Mouse (Mus musculus) forebrain, postnatal 0 days (tissue): ENCODE results near the gene Etfbkmt. TPM values are rescaled to one million over a fixed set of nuclear protein-coding genes. Genes with fewer than 3 reads are reported as not detected.
"Not testable (repeated sequence)": the region's sequence is repeated elsewhere in the genome, so short reads cannot be mapped to it uniquely, and the experiment has no call there.

ENCODE experiments used
- ATAC-seq: fragments of 200-750 bp; cut with Nextera tagmentation; 2 replicates; pipeline ENCODE4 v1.8.0; 2017; ENCODE audit warnings: mild to moderate bottlenecking, moderate library complexity
- DNase-seq: peaks from one replicate; pipeline ENCODE4 v3.0.0-alpha.2; 2015
- H3K27ac ChIP-seq: fragments of 300-500 bp; sonication (generic); 2 replicates; pipeline ENCODE4 v1.5.1; 2014; ENCODE audit warnings: low read depth, mild to moderate bottlenecking, antibody characterized with exemption, low read length, moderate library complexity, mixed read lengths
- H3K27me3 ChIP-seq: fragments of 300-500 bp; sonication (generic); 2 replicates; pipeline ENCODE4 v1.6.1; 2014; ENCODE audit warnings: mild to moderate bottlenecking, low read length, mixed read lengths; ENCODE audit not compliant: insufficient read depth
- H3K36me3 ChIP-seq: fragments of 300-500 bp; sonication (generic); 2 replicates; pipeline ENCODE4 v1.6.1; 2014; ENCODE audit warnings: mild to moderate bottlenecking, moderate library complexity; ENCODE audit not compliant: insufficient read depth
- H3K4me1 ChIP-seq: fragments of 300-500 bp; sonication (generic); 2 replicates; pipeline ENCODE4 v1.6.1; 2014; ENCODE audit warnings: antibody characterized with exemption; ENCODE audit not compliant: insufficient read depth
- H3K4me2 ChIP-seq: fragments of 300-500 bp; sonication (generic); 2 replicates; pipeline ENCODE4 v1.6.1; 2014; ENCODE audit warnings: low read depth, mild to moderate bottlenecking, moderate library complexity
- H3K4me3 ChIP-seq: fragments of 300-500 bp; sonication (generic); 2 replicates; pipeline ENCODE4 v1.5.1; 2014; ENCODE audit warnings: low read depth, low read length, mixed read lengths
- H3K9ac ChIP-seq: fragments of 300-500 bp; sonication (generic); 2 replicates; pipeline ENCODE4 v1.6.1; 2014; ENCODE audit warnings: mild to moderate bottlenecking
- H3K9me3 ChIP-seq: fragments of 300-500 bp; sonication (generic); 2 replicates; pipeline ENCODE4 v1.6.1; 2016; ENCODE audit warnings: low read length
- CTCF ChIP-seq: sonication (generic); IDR thresholded peaks from 2 replicates; pipeline ENCODE4 v1.5.1; 2016; ENCODE audit warnings: antibody characterized with exemption, control low read depth, low read depth
- WGBS: fragments of 180-500 bp; shearing (Covaris S2); extraction: QIAGEN DNeasy Blood & Tissue Kit; methylation state at CpG from one replicate; pipeline ENCODE4 v1.1.7; 2014; 5-methylcytosine and 5-hydroxymethylcytosine counted together
- polyA plus RNA-seq: library from polyadenylated mRNA; unstranded; fragments of >200 nt; fragmentation: Nextera tagmentation; extraction: Ambion mirVana; gene quantifications from 2 replicates; pipeline ENCODE4 v1.2.1, GENCODE M21; 2015
- total RNA-seq: library from RNA; depleted of rRNA; stranded (reverse); fragments of >200 nt; gene quantifications from 2 replicates; pipeline ENCODE4 v1.2.3, GENCODE M21; 2014

Gene Etfbkmt
- total and polyA plus RNA-seq, 2 experiments from 2014 or later: 4.4 to 6.9 TPM

- Histone ChIP-seq H3K9me3 (no peaks in the 10 kb centered on the region), H3K27ac (no peak overlapping the region), H3K27me3 (no peaks in the 10 kb centered on the region), H3K4me3 (peak overlapping the region; percentile 72), H3K36me3 (peaks cover 4% of the 10 kb centered on the region; the same call in 1 of the 2 replicates), H3K4me2 (peak overlapping the region; percentile 56), H3K9ac (0 out of 2 replicates have a peak overlapping the region, but pooled peaks have one; percentile 19), H3K4me1 (peaks cover 9% of the 10 kb centered on the region)
- WGBS: 54% methylated on average over 1 of the region's 1 CpGs
- no peak for DNase-seq
- no peak for TF ChIP-seq CTCF
- no peak for ATAC-seq
Measured at GRCm38 (mm10) chr6:149187371-149187770, 47.7 kb downstream of the Etfbkmt start.

GRCm38 (mm10) chr6:149188041-149188924 lies 48.6 kb downstream of the Etfbkmt start, which contains the start of gene Amn1:
Gene Amn1 (minus strand): TSS chr6:149188712.
- Histone ChIP-seq H3K27ac (peak within 1 kb of the TSS; percentile 92), H3K36me3 (no peaks in the 10 kb centered on the region), H3K4me2 (peak within 1 kb of the TSS; percentile 68), H3K4me1 (peaks cover 9% of the 10 kb centered on the region), H3K9me3 (no peaks in the 10 kb centered on the region), H3K9ac (peak within 1 kb of the TSS; percentile 93), H3K4me3 (peak within 1 kb of the TSS; percentile 72), H3K27me3 (no peaks in the 10 kb centered on the region)
- peak; percentile 100 for ATAC-seq
- WGBS: under 1% methylated on average over 34 of the region's 34 CpGs
- DNase-seq: peak; percentile 98
- TF ChIP-seq CTCF: peak; percentile 44

GRCm38 (mm10) chr6:149188925-149189257 lies 49.2 kb downstream of the Etfbkmt start:
- H3K9me3 ChIP-seq: no peaks in the 10 kb centered on the region
- 37% methylated on average over 8 of the region's 8 CpGs for WGBS
- peak overlapping the region; percentile 92 for H3K27ac ChIP-seq
- H3K4me1 ChIP-seq: peaks cover 9% of the 10 kb centered on the region
- H3K36me3 ChIP-seq: no peaks in the 10 kb centered on the region
- H3K4me2 ChIP-seq: peak overlapping the region; percentile 68
- H3K27me3 ChIP-seq: no peaks in the 10 kb centered on the region
- peak; percentile 70 for ATAC-seq
- H3K9ac ChIP-seq: peak overlapping the region; percentile 93
- peak overlapping the region; percentile 72 for H3K4me3 ChIP-seq
- no peak for DNase-seq
- no peak for TF ChIP-seq CTCF

GRCm38 (mm10) chr6:149189340-149189922 lies 49.8 kb downstream of the Etfbkmt start:
- TF ChIP-seq CTCF: no peak
- Histone ChIP-seq H3K4me1 (peaks cover 9% of the 10 kb centered on the region), H3K9me3 (no peaks in the 10 kb centered on the region), H3K4me3 (no peak overlapping the region), H3K27ac (no peak overlapping the region), H3K9ac (no peak overlapping the region), H3K4me2 (peak overlapping the region; percentile 68; the same call in 1 of the 2 replicates), H3K27me3 (no peaks in the 10 kb centered on the region), H3K36me3 (no peaks in the 10 kb centered on the region)
- WGBS: 96% methylated on average over 16 of the region's 16 CpGs
- no peak for DNase-seq
- no peak for ATAC-seq

- H3K4me2 ChIP-seq, H3K9me3 ChIP-seq, H3K27ac ChIP-seq, DNase-seq, H3K4me3 ChIP-seq, H3K36me3 ChIP-seq, ATAC-seq, H3K9ac ChIP-seq, H3K27me3 ChIP-seq, H3K4me1 ChIP-seq: not testable (repeated sequence)
- WGBS: 92% methylated on average over 5 of the region's 5 CpGs
Measured at GRCm38 (mm10) chr6:149191951-149192350, 52.3 kb downstream of the Etfbkmt start.

GRCm38 (mm10) chr6:149193276-149193905 lies 53.7 kb downstream of the Etfbkmt start:
- H3K4me3 ChIP-seq: no peak overlapping the region
- no peak overlapping the region for H3K9ac ChIP-seq
- WGBS: 72% methylated on average over 5 of the region's 5 CpGs
- H3K4me2 ChIP-seq: no peak overlapping the region
- DNase-seq (no peak), ATAC-seq (no peak)
- no peak overlapping the region for H3K27ac ChIP-seq
- no peaks in the 10 kb centered on the region for H3K27me3 ChIP-seq
- H3K9me3 ChIP-seq: no peaks in the 10 kb centered on the region
- no peak for TF ChIP-seq CTCF
- H3K4me1 ChIP-seq: no peaks in the 10 kb centered on the region
- H3K36me3 ChIP-seq: no peaks in the 10 kb centered on the region

DNA sequence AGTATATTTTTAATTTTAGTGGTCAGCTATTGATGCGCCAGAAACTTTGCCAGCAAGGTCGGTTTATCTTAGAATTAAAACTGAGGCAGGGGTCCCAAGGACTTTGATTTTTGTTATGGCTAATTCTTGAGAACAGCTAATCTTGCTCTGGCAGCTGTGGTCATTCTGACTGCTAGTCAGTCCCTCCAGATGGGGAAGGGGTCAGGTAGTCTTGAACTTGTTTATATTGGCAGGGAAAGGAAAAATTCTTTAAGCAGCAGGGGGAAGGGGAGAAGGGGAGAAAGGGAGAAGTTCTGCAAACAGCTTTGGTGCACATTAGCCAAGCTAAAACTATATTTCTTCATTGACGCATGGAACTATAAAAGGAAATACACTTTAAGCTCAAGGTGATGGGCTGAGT lies 57.5 kb downstream of the Etfbkmt start:
- Histone ChIP-seq H3K9me3 (no peaks in the 10 kb centered on the region), H3K4me3 (no peak overlapping the region), H3K9ac (no peak overlapping the region), H3K4me2 (no peak overlapping the region), H3K27ac (no peak overlapping the region), H3K36me3 (no peaks in the 10 kb centered on the region), H3K27me3 (no peaks in the 10 kb centered on the region), H3K4me1 (no peaks in the 10 kb centered on the region)
- WGBS: 83% methylated on average over 3 of the region's 3 CpGs
- DNase-seq (no peak), ATAC-seq (no peak)
- no peak for TF ChIP-seq CTCF
